Mouse (Mus musculus): ENCODE results near the gene Utp20.

DNA sequence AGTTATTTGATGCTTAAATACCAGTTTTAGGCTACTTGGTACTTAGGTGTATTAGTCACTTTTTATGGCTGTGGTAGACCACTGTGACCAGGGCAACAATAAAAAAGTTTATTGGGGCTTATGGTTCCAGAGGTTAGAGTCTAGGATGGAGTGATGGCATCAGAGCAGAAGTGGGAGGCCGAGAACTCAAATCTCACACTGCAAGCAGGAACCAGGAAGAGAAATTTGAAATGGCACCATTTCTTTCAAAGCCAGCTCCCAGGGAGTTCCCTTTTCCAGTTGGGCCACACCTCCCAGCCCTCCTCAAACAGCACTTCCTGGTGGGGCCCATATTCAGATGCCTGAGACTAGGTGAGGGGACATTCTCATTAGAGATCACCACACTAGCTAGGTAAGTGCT is 86.8 kb downstream of the Utp20 start:
- TF ChIP-seq POLR2A (IDR thresholded peaks at IDR 0.05; ENCODE audit: low read depth, low read length) (no peak), CTCF (IDR thresholded peaks at IDR 0.05; ENCODE audit: borderline replicate concordance, insufficient read depth, low read length) (no peak)
